Mouse (Mus musculus) adipose tissue, adult 10 weeks (tissue): ENCODE results near the gene Supv3l1. TPM values are rescaled to one million over a fixed set of nuclear protein-coding genes. Genes with fewer than 3 reads are reported as not detected.

Experiments
- polyA plus RNA-seq: library from polyadenylated mRNA; stranded (reverse); fragments of 350-450 nt; fragmentation: Illumina TruSeq; extraction: RNeasy Lipid Tissue Mini Kit (QIAGEN cat#74804); gene quantifications from one replicate; pipeline ENCODE4 v1.2.3, GENCODE M21; 2014; ENCODE audit warnings: low read depth, low replicate concordance

Supv3l1 gene
- 18.3 TPM for polyA plus RNA-seq

DNA sequence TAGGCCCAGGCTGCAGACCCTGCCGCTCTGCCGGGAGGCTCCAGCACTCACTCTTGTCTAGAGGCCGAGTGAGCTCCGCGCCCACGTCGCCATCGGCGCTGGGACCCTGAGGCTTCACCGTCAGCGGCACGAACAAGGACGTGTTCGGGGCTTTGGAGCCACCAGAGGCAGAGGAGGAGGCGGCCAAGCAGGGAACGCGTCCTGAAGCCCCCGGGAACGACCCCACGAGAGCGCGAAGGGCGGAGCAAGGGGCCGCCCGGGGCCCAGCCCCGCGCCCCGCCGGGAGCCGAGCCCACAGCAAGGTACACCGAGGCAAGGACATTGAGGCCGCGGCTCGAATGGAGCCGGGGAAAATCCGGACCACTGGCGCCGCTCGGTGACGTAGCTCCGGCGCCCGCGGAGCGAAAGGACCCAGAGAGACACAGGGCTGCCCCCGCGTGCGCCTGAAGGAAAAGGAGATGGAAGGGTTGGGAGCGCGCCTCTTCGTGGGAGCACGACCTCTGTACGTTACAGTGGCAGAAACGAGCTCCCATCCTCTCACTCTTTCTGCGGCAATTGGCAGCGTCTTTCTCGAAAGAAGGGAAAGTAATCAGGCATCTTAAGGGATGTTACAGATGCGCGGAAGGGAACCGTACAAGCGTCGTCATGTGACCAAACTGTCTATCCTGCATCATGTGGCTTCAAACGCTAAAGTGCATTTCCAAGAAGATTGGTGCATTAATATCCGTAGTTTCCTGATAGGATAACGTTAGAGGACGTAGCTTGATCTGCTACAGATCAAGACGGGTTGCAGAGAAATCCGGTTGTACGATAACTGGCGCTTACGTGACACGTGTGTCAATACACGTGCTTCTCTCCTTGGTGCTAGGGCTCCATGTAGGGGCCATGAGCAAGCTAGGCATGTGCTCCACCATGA, at the start of gene Supv3l1, which contains the start of gene 4930507D05Rik:
Supv3l1 (minus strand) TSS at position 375 of the 916 bp plus-strand sequence.
4930507D05Rik (plus strand) TSS at position 126 of the 916 bp plus-strand sequence.

DNA sequence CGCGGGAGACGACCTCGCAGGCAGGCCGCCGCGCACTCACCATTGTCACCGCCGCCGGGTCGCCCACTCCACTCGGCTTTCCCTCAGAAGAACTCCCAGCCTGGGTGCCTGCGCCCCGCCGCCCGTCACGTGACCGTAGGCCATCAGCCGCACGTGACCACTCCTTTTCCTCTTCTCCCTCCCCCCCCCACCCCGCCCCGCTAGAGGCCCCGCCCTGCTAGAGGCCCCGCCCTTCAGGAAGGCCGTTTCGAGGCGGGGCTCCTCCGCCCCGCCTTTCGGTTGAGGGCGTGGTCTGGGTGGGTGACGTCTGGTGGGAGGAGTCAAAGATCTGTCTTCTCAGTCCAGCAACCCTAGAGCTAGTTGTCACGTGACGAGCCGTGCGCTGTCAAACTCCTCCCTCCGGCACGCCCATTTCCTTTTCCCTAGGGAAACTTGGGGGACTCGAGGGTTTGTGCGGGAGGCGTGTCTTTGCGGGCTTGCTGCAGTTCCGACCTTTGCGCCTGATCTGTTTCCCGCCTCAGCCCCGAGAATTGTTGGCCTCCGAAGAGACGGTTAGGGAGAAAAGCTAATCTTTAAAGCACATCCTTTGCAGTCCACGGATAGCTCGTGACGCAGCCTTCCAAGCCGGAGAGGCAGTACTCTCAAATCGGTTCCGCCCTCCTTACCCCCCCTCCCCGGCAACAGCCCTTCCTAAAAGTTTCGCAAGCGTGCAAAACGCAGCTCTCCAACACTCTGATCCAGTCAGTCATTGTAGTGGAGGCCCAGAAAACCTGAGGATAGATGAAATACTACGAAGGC, 37.3 kb upstream of the Supv3l1 start, which contains the start of gene Vps26a:
Vps26a (minus strand) TSS at position 188 of the 798 bp plus-strand sequence.

DNA sequence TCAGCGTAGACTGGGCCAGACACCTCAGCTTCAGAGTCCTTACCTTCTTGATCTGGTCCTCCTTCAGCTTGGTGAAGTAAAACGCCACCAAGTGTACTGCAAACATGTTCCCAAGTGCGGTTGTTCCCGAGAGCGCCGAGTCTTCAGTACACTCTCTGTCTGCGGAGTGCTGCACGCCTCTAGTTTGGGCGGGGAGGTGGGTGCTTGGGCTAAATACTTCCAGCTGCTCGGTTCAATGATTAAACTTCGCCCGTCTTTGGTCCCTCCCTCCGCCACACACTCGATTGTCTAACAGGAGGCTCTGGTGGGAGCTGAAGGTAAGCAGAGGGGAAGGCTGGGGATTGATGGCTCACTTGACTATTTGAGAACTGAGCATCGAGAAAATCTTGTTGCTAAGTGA, 27.3 kb downstream of the Supv3l1 start, which contains the start of gene Hkdc1:
Hkdc1 (minus strand) TSS at position 237 of the 400 bp plus-strand sequence.

GRCm38 (mm10) chr10:62379808-62380207, 69.7 kb downstream of the Supv3l1 start, which contains the start of gene Hk1:
Hk1 (minus strand) TSS chr10:62379908.

Other genes starting within 250 kb of the Supv3l1 start
- 68.7 TPM for gene Tspan15, start 218.5 kb downstream of the Supv3l1 start, polyA plus RNA-seq
- not detected for gene Tacr2, start 197.3 kb downstream of the Supv3l1 start, polyA plus RNA-seq
- gene Hk1, start 69.8 kb downstream of the Supv3l1 start, polyA plus RNA-seq, result 53.4 TPM
- gene Hkdc1, start 27.2 kb downstream of the Supv3l1 start, polyA plus RNA-seq, result 0.30 TPM
- gene 4930507D05Rik, start 249 bp downstream of the Supv3l1 start, polyA plus RNA-seq, result 0.16 TPM
- gene Vps26a, start 37.1 kb upstream of the Supv3l1 start, polyA plus RNA-seq, result 53.9 TPM
- gene Srgn, start 77.7 kb upstream of the Supv3l1 start, polyA plus RNA-seq, result 150 TPM
- gene Kif1bp, start 128.7 kb upstream of the Supv3l1 start, polyA plus RNA-seq, result 42.3 TPM
- gene Ddx21, start 152.5 kb upstream of the Supv3l1 start, polyA plus RNA-seq, result 30.8 TPM
- gene Ddx50, start 201.5 kb upstream of the Supv3l1 start, polyA plus RNA-seq, result 81.3 TPM